Mouse (Mus musculus) limb, embryonic 14.5 days (tissue): ENCODE data around the gene Mfap4. TPM values are rescaled to one million over a fixed set of nuclear protein-coding genes. Genes with fewer than 3 reads are reported as not detected.

Experiments used
- ATAC-seq: fragments of 200-750 bp; cut with Nextera tagmentation; 2 replicates; pipeline ENCODE4 v1.8.0; 2017; ENCODE audit warnings: low read depth, moderate number of reproducible peaks, moderate TSS enrichment; ENCODE audit not compliant: low FRiP score
- DNase-seq: peaks from one replicate; pipeline ENCODE4 v3.0.0-alpha.2; 2015; ENCODE audit warnings: low spot score
- H3K27ac ChIP-seq: fragments of 300-500 bp; sonication (generic); replicated peaks from 2 replicates; pipeline ENCODE4 v1.5.1; 2014; ENCODE audit warnings: low read depth, mild to moderate bottlenecking, low read length, moderate library complexity, mixed read lengths
- H3K27me3 ChIP-seq: fragments of 300-500 bp; sonication (generic); 2 replicates; pipeline ENCODE4 v1.6.1; 2014; ENCODE audit warnings: low read length, mixed read lengths; ENCODE audit not compliant: control insufficient read depth, insufficient read depth
- H3K36me3 ChIP-seq: fragments of 300-500 bp; sonication (generic); 2 replicates; pipeline ENCODE4 v1.6.1; 2014; ENCODE audit warnings: mild to moderate bottlenecking, low read length, moderate library complexity, mixed read lengths; ENCODE audit not compliant: control insufficient read depth, insufficient read depth
- H3K4me1 ChIP-seq: fragments of 300-500 bp; sonication (generic); 2 replicates; pipeline ENCODE4 v1.6.1; 2014; ENCODE audit warnings: antibody characterized with exemption, low read length, mixed read lengths; ENCODE audit not compliant: control insufficient read depth, insufficient read depth
- H3K4me2 ChIP-seq: fragments of 300-500 bp; sonication (generic); replicated peaks from 2 replicates; pipeline ENCODE4 v1.6.1; 2014; ENCODE audit warnings: low read depth, mild to moderate bottlenecking, low read length, moderate library complexity; ENCODE audit not compliant: severe bottlenecking
- H3K4me3 ChIP-seq: fragments of 300-500 bp; sonication (generic); replicated peaks from 2 replicates; pipeline ENCODE4 v1.5.1; 2014; ENCODE audit warnings: low read length
- H3K9ac ChIP-seq: fragments of 300-500 bp; sonication (generic); 2 replicates; pipeline ENCODE4 v1.6.1; 2014; ENCODE audit warnings: mild to moderate bottlenecking, low read depth, low read length, moderate library complexity; ENCODE audit not compliant: severe bottlenecking
- H3K9me3 ChIP-seq: fragments of 300-500 bp; sonication (generic); 2 replicates; pipeline ENCODE4 v1.6.1; 2016; ENCODE audit warnings: low read length; ENCODE audit not compliant: control insufficient read depth
- POLR2A ChIP-seq: fragments of 200-500 bp; IDR thresholded peaks from 2 replicates; pipeline ENCODE4 v1.8.0; 2012; ENCODE audit warnings: inconsistent platforms, mild to moderate bottlenecking, moderate library complexity, borderline replicate concordance; ENCODE audit not compliant: insufficient read depth, insufficient read length; ENCODE audit errors: extremely low read depth
- WGBS: fragments of 180-500 bp; shearing (Covaris S2); extraction: QIAGEN DNeasy Blood & Tissue Kit; methylation state at CpG from one replicate; pipeline ENCODE4 v1.1.7; 2014; 5-methylcytosine and 5-hydroxymethylcytosine counted together
- polyA plus RNA-seq, 2 experiments: library from polyadenylated mRNA; depleted of rRNA in 1 of 2; stranded (reverse) in 1 of 2; unstranded in 1 of 2; fragments of >200 nt; fragmentation: Nextera tagmentation in 1 of 2; extraction: Ambion mirVana in 1 of 2; gene quantifications; 2 replicates each; pipeline versions ENCODE4 v1.2.1 to v1.2.3; 2012 to 2014

Gene Mfap4
- polyA plus RNA-seq, 2 experiments, result 474 to 749 TPM

- Histone ChIP-seq H3K9me3 (no peaks in the 10 kb centered on the region), H3K36me3 (peaks cover 69% of the 10 kb centered on the region), H3K4me3 (no peak overlapping the region), H3K4me1 (no peaks in the 10 kb centered on the region), H3K4me2 (no peak overlapping the region), H3K9ac (no peak overlapping the region), H3K27ac (no peak overlapping the region), H3K27me3 (no peaks in the 10 kb centered on the region)
- no peak for TF ChIP-seq POLR2A
- WGBS, result 92% methylated on average over 3 of the region's 3 CpGs
- ATAC-seq (no peak), DNase-seq (no peak)
These were observed 34.4 kb downstream of the Mfap4 start for GRCm38 (mm10) chr11:61519484-61520107.

GRCm38 (mm10) chr11:61526872-61527271 lies 41.6 kb downstream of the Mfap4 start:
- Histone ChIP-seq H3K4me3 (no peak overlapping the region), H3K27ac (no peak overlapping the region), H3K9ac (no peak overlapping the region), H3K9me3 (no peaks in the 10 kb centered on the region), H3K4me2 (no peak overlapping the region), H3K36me3 (peaks cover 32% of the 10 kb centered on the region), H3K27me3 (no peaks in the 10 kb centered on the region), H3K4me1 (no peaks in the 10 kb centered on the region)
- ATAC-seq (no peak), DNase-seq (no peak)
- WGBS, result 94% methylated on average over 1 of the region's 1 CpGs
- no peak for TF ChIP-seq POLR2A

- Histone ChIP-seq H3K4me1 (no peaks in the 10 kb centered on the region), H3K27me3 (no peaks in the 10 kb centered on the region), H3K27ac (no peak overlapping the region), H3K4me3 (no peak overlapping the region), H3K36me3 (peaks cover 24% of the 10 kb centered on the region), H3K4me2 (no peak overlapping the region), H3K9me3 (no peaks in the 10 kb centered on the region), H3K9ac (no peak overlapping the region)
- no peak for ATAC-seq
- TF ChIP-seq POLR2A, result no peak
- DNase-seq, result no peak
- 58% methylated on average over 4 of the region's 4 CpGs for WGBS
These were observed 44.1 kb downstream of the Mfap4 start for GRCm38 (mm10) chr11:61529268-61529713.

- no peak for ATAC-seq
- Histone ChIP-seq H3K4me3 (no peak overlapping the region), H3K4me2 (no peak overlapping the region), H3K27me3 (no peaks in the 10 kb centered on the region), H3K4me1 (no peaks in the 10 kb centered on the region), H3K9me3 (no peaks in the 10 kb centered on the region), H3K36me3 (peaks cover 31% of the 10 kb centered on the region), H3K9ac (no peak overlapping the region), H3K27ac (no peak overlapping the region)
- no peak for TF ChIP-seq POLR2A
- WGBS, result 88% methylated on average over 2 of the region's 2 CpGs
- DNase-seq, result no peak
These were observed 47.6 kb downstream of the Mfap4 start for GRCm38 (mm10) chr11:61532820-61533219.

- ATAC-seq (no peak), DNase-seq (peak; percentile 6)
- WGBS, result 81% methylated on average over 5 of the region's 5 CpGs
- Histone ChIP-seq H3K27ac (no peak overlapping the region), H3K4me3 (no peak overlapping the region), H3K9me3 (no peaks in the 10 kb centered on the region), H3K27me3 (no peaks in the 10 kb centered on the region), H3K36me3 (peaks cover 31% of the 10 kb centered on the region), H3K4me1 (no peaks in the 10 kb centered on the region), H3K9ac (no peak overlapping the region), H3K4me2 (no peak overlapping the region)
- no peak for TF ChIP-seq POLR2A
These were observed 48.3 kb downstream of the Mfap4 start for GRCm38 (mm10) chr11:61533571-61533970.
